Comparison of ENCODE assay signal across 17 mouse cellular contexts in genomic region chr2:158628858-158629257, GRCm38 (mm10). TPM values are rescaled to one million over a fixed set of nuclear protein-coding genes. Genes with fewer than 3 reads are reported as not detected.
DNase-seq lines count a peak whose midpoint lies in the region; ATAC-seq and TF ChIP-seq lines count a peak whose summit lies in the region.
"Had no signal": no experiment of that assay in that cellular context is flagged by ENCODE, and none has a peak within 500 bp of the region (broad histone marks: within the 10 kb centered on the region; RNA-seq: fewer than 3 reads in every experiment).

No protein-coding gene starts in this region.

- H3K9ac ChIP-seq in hindbrain, embryonic 14.5 days = no peak overlapping the region
- H3K9ac ChIP-seq in hindbrain, embryonic 16.5 days (ENCODE audit: low read depth, low read length) = no peak overlapping the region
- H3K9ac ChIP-seq in midbrain, postnatal 0 days (replicated peaks; ENCODE audit: low read length, poor library complexity, severe bottlenecking) = no peak overlapping the region
- no peak overlapping the region for H3K9ac ChIP-seq in midbrain, embryonic 15.5 days
- H3K9ac ChIP-seq in stomach, postnatal 0 days (ENCODE audit: low read length) = no peak overlapping the region
- H3K9ac ChIP-seq: intestine, embryonic 15.5 days; liver, embryonic 15.5 days had no signal

- H3K4me2 ChIP-seq in hindbrain, embryonic 14.5 days (replicated peaks) = no peak overlapping the region
- no peak overlapping the region for H3K4me2 ChIP-seq in hindbrain, embryonic 16.5 days (ENCODE audit: low read length)
- H3K4me2 ChIP-seq in midbrain, postnatal 0 days (ENCODE audit: low read depth, low read length, poor library complexity, severe bottlenecking) = no peak overlapping the region
- H3K4me2 ChIP-seq in midbrain, embryonic 15.5 days = no peak overlapping the region
- H3K4me2 ChIP-seq in stomach, postnatal 0 days (replicated peaks; ENCODE audit: low read depth) = no peak overlapping the region
- H3K4me2 ChIP-seq: intestine, embryonic 15.5 days; liver, embryonic 15.5 days had no signal

- ATAC-seq in hindbrain, embryonic 14.5 days (ENCODE audit: low FRiP score) = no peak
- ATAC-seq in hindbrain, embryonic 16.5 days = no peak
- no peak for ATAC-seq in midbrain, postnatal 0 days (ENCODE audit: low FRiP score)
- no peak for ATAC-seq in midbrain, embryonic 15.5 days (replicated peaks)
- no peak for ATAC-seq in stomach, postnatal 0 days (ENCODE audit: low FRiP score, low TSS enrichment)
- no peak for ATAC-seq in megakaryocyte progenitor cell, adult 5-6 weeks (replicated peaks; ENCODE audit: poor library complexity)
- ATAC-seq: intestine, embryonic 15.5 days had no signal

- no peak overlapping the region for H3K4me3 ChIP-seq in hindbrain, embryonic 14.5 days (replicated peaks; ENCODE audit: low read length)
- H3K4me3 ChIP-seq in hindbrain, embryonic 16.5 days (ENCODE audit: low read length) = no peak overlapping the region
- H3K4me3 ChIP-seq in midbrain, postnatal 0 days (ENCODE audit: low read depth, low read length) = no peak overlapping the region
- no peak overlapping the region for H3K4me3 ChIP-seq in midbrain, embryonic 15.5 days
- no peak overlapping the region for H3K4me3 ChIP-seq in stomach, postnatal 0 days (ENCODE audit: low read depth, low read length)
- H3K4me3 ChIP-seq: intestine, embryonic 15.5 days; liver, embryonic 15.5 days; megakaryocyte, embryonic 14.5 days; myocyte had no signal

- peaks cover 55% of the 10 kb centered on the region for H3K36me3 ChIP-seq in hindbrain, embryonic 14.5 days (replicated peaks; ENCODE audit: control insufficient read depth, insufficient read depth)
- peaks cover 26% of the 10 kb centered on the region for H3K36me3 ChIP-seq in hindbrain, embryonic 16.5 days (ENCODE audit: control insufficient read depth, insufficient read depth, low read length)
- H3K36me3 ChIP-seq in midbrain, postnatal 0 days (ENCODE audit: insufficient read depth, low read length) = peaks cover 40% of the 10 kb centered on the region
- peaks cover 26% of the 10 kb centered on the region for H3K36me3 ChIP-seq in midbrain, embryonic 15.5 days (replicated peaks)
- peaks cover 26% of the 10 kb centered on the region for H3K36me3 ChIP-seq in stomach, postnatal 0 days (ENCODE audit: control insufficient read depth, insufficient read depth, low read length)

- H3K27ac ChIP-seq in hindbrain, embryonic 14.5 days = no peak overlapping the region
- no peak overlapping the region for H3K27ac ChIP-seq in hindbrain, embryonic 16.5 days (ENCODE audit: low read depth, low read length)
- no peak overlapping the region for H3K27ac ChIP-seq in midbrain, postnatal 0 days (ENCODE audit: low read depth, low read length)
- no peak overlapping the region for H3K27ac ChIP-seq in midbrain, embryonic 15.5 days
- no peak overlapping the region for H3K27ac ChIP-seq in stomach, postnatal 0 days (replicated peaks)
- H3K27ac ChIP-seq: intestine, embryonic 15.5 days; liver, embryonic 15.5 days had no signal

- H3K4me1 ChIP-seq in hindbrain, embryonic 14.5 days (replicated peaks; ENCODE audit: control insufficient read depth, insufficient read depth, low read length) = peaks cover 15% of the 10 kb centered on the region
- peaks cover 14% of the 10 kb centered on the region for H3K4me1 ChIP-seq in hindbrain, embryonic 16.5 days (ENCODE audit: control insufficient read depth, insufficient read depth, low read depth, low read length)
- peaks cover 3% of the 10 kb centered on the region; the same call in 1 of the 2 replicates for H3K4me1 ChIP-seq in midbrain, postnatal 0 days (ENCODE audit: insufficient read depth, low read length)
- peaks cover 18% of the 10 kb centered on the region for H3K4me1 ChIP-seq in midbrain, embryonic 15.5 days
- no peaks in the 10 kb centered on the region for H3K4me1 ChIP-seq in stomach, postnatal 0 days (replicated peaks; ENCODE audit: control insufficient read depth, insufficient read depth)

- H3K9me3 ChIP-seq in hindbrain, embryonic 14.5 days (ENCODE audit: control insufficient read depth, low read length) = no peaks in the 10 kb centered on the region
- H3K9me3 ChIP-seq in hindbrain, embryonic 16.5 days (ENCODE audit: control insufficient read depth, low read length) = no peaks in the 10 kb centered on the region
- no peaks in the 10 kb centered on the region for H3K9me3 ChIP-seq in midbrain, postnatal 0 days (ENCODE audit: low read length)
- H3K9me3 ChIP-seq in midbrain, embryonic 15.5 days = no peaks in the 10 kb centered on the region
- no peaks in the 10 kb centered on the region for H3K9me3 ChIP-seq in stomach, postnatal 0 days (ENCODE audit: control insufficient read depth, low read length)
- H3K9me3 ChIP-seq: intestine, embryonic 15.5 days; liver, embryonic 15.5 days; megakaryocyte, embryonic 14.5 days had no signal

- peak; percentile 77 for TF ChIP-seq CTCF in midbrain, postnatal 0 days (IDR thresholded peaks at IDR 0.05)
- peak; percentile 67 for TF ChIP-seq CTCF in stomach, postnatal 0 days (IDR thresholded peaks at IDR 0.05; ENCODE audit: low read depth)

- no peaks in the 10 kb centered on the region for H3K27me3 ChIP-seq in hindbrain, embryonic 14.5 days (ENCODE audit: control insufficient read depth, insufficient read depth, low read length)
- no peaks in the 10 kb centered on the region for H3K27me3 ChIP-seq in hindbrain, embryonic 16.5 days (replicated peaks; ENCODE audit: control insufficient read depth, insufficient read depth, low read length)
- no peaks in the 10 kb centered on the region for H3K27me3 ChIP-seq in midbrain, postnatal 0 days (ENCODE audit: insufficient read depth, low read length)
- H3K27me3 ChIP-seq in midbrain, embryonic 15.5 days (replicated peaks) = no peaks in the 10 kb centered on the region
- no peaks in the 10 kb centered on the region for H3K27me3 ChIP-seq in stomach, postnatal 0 days (ENCODE audit: control insufficient read depth, insufficient read depth, low read length)
- H3K27me3 ChIP-seq: intestine, embryonic 15.5 days; liver, embryonic 15.5 days; megakaryocyte, embryonic 14.5 days had no signal

- TF ChIP-seq EP300 in stomach, postnatal 0 days (optimal IDR thresholded peaks at IDR 0.05) = no peak

- DNase-seq in hindbrain, embryonic 14.5 days (ENCODE audit: low spot score) = peak; percentile 67
- DNase-seq in midbrain, postnatal 0 days (ENCODE audit: low spot score) = peak; percentile 65
- peak; percentile 39 for DNase-seq in R1 (ENCODE audit: low read depth, low spot score)
- no peak for DNase-seq in stomach, postnatal 0 days (ENCODE audit: low spot score)
- DNase-seq in layer of hippocampus, postnatal 10 days (ENCODE audit: low spot score in 2 of 2) = no peak
- DNase-seq: cerebellum, adult 9-11 months had no signal

- 73% methylated on average over 3 of the region's 3 CpGs for WGBS in hindbrain, embryonic 14.5 days
- WGBS in hindbrain, embryonic 16.5 days = 71% methylated on average over 3 of the region's 3 CpGs
- 72% methylated on average over 3 of the region's 3 CpGs for WGBS in midbrain, postnatal 0 days
- 68% methylated on average over 3 of the region's 3 CpGs for WGBS in midbrain, embryonic 15.5 days
- WGBS in stomach, postnatal 0 days = 81% methylated on average over 3 of the region's 3 CpGs

RNA-seq across cellular contexts. Expression of gene Actr5, which starts 4.2 kb away (rescaled TPM):
- polyA plus RNA-seq in hindbrain, embryonic 14.5 days (2014; fragmentation: Nextera tagmentation; extraction: Ambion mirVana) = 14.6 TPM in 2 replicates
- 6.2 and 12.0 TPM in 2 replicates for polyA plus RNA-seq in hindbrain, embryonic 16.5 days (2015; fragmentation: Nextera tagmentation; extraction: Ambion mirVana)
- total RNA-seq in midbrain, postnatal 0 days (2014; rRNA removed) = 18.5 and 25.4 TPM in 2 replicates
- 8.8 and 10.6 TPM in 2 replicates for polyA plus RNA-seq in midbrain, postnatal 0 days (2015; fragmentation: Nextera tagmentation; extraction: Ambion mirVana)
- polyA plus RNA-seq in midbrain, embryonic 15.5 days (2015; fragmentation: Nextera tagmentation; extraction: Ambion mirVana) = 11.7 and 12.8 TPM in 2 replicates
- polyA plus RNA-seq in stomach, postnatal 0 days (2015; fragmentation: Nextera tagmentation; extraction: Ambion mirVana) = 5.1 and 5.2 TPM in 2 replicates
- 9.1 and 14.7 TPM in 2 replicates for total RNA-seq in megakaryocyte progenitor cell, adult 5-6 weeks (2015)
- 14.5 and 18.7 TPM in 2 replicates for total RNA-seq in megakaryocyte progenitor cell, adult 5-6 weeks (2017)
- 10 to 100 TPM; 10.3 to 11.9 TPM for total RNA-seq in layer of hippocampus, postnatal 10 days (2021)

RNA-seq across cellular contexts. Expression of gene Slc32a1, which starts 18.3 kb away (rescaled TPM):
- polyA plus RNA-seq in hindbrain, embryonic 14.5 days (2014; fragmentation: Nextera tagmentation; extraction: Ambion mirVana) = 8.7 and 11.5 TPM in 2 replicates
- polyA plus RNA-seq in hindbrain, embryonic 16.5 days (2015; fragmentation: Nextera tagmentation; extraction: Ambion mirVana) = 10.4 and 15.0 TPM in 2 replicates
- total RNA-seq in midbrain, postnatal 0 days (2014; rRNA removed) = 53.9 and 63.6 TPM in 2 replicates
- polyA plus RNA-seq in midbrain, postnatal 0 days (2015; fragmentation: Nextera tagmentation; extraction: Ambion mirVana) = 14.3 and 14.4 TPM in 2 replicates
- polyA plus RNA-seq in midbrain, embryonic 15.5 days (2015; fragmentation: Nextera tagmentation; extraction: Ambion mirVana) = 9.8 and 10.5 TPM in 2 replicates
- polyA plus RNA-seq in stomach, postnatal 0 days (2015; fragmentation: Nextera tagmentation; extraction: Ambion mirVana) = not detected in 2 replicates
- total RNA-seq in megakaryocyte progenitor cell, adult 5-6 weeks (2015) = 0.05 TPM in 1 of 2 replicates, not detected in the other
- 0.04 TPM in 1 of 2 replicates, not detected in the other for total RNA-seq in megakaryocyte progenitor cell, adult 5-6 weeks (2017)
- total RNA-seq in layer of hippocampus, postnatal 10 days (2021) = 10 to 100 TPM; 60.0 to 68.6 TPM
- total RNA-seq: granulocyte monocyte progenitor cell, adult 5-6 weeks; heart, postnatal 10 days had no signal
- polyA plus RNA-seq: intestine, embryonic 15.5 days; liver, embryonic 15.5 days; myocyte; stomach, embryonic 16.5 days; urinary bladder, adult 2 months had no signal

RNA-seq across cellular contexts. Expression of gene Ppp1r16b, which starts 36.3 kb away (rescaled TPM):
- 20.0 and 20.8 TPM in 2 replicates for polyA plus RNA-seq in hindbrain, embryonic 14.5 days (2014; fragmentation: Nextera tagmentation; extraction: Ambion mirVana)
- 26.4 and 27.2 TPM in 2 replicates for polyA plus RNA-seq in hindbrain, embryonic 16.5 days (2015; fragmentation: Nextera tagmentation; extraction: Ambion mirVana)
- 30.8 and 32.2 TPM in 2 replicates for total RNA-seq in midbrain, postnatal 0 days (2014; rRNA removed)
- polyA plus RNA-seq in midbrain, postnatal 0 days (2015; fragmentation: Nextera tagmentation; extraction: Ambion mirVana) = 31.0 and 31.6 TPM in 2 replicates
- 21.0 and 23.4 TPM in 2 replicates for polyA plus RNA-seq in midbrain, embryonic 15.5 days (2015; fragmentation: Nextera tagmentation; extraction: Ambion mirVana)
- 2.0 and 2.1 TPM in 2 replicates for polyA plus RNA-seq in stomach, postnatal 0 days (2015; fragmentation: Nextera tagmentation; extraction: Ambion mirVana)
- total RNA-seq in megakaryocyte progenitor cell, adult 5-6 weeks (2015) = 0.17 and 0.30 TPM in 2 replicates
- 0.07 and 0.08 TPM in 2 replicates for total RNA-seq in megakaryocyte progenitor cell, adult 5-6 weeks (2017)
- total RNA-seq in layer of hippocampus, postnatal 10 days (2021) = 10 to 100 TPM; 63.1 to 68.0 TPM

Comparison
In these comparisons a context has a peak if more than half of its experiments do, and no peak if none do; other contexts are left out.
1. DNase-seq: peak in hindbrain, embryonic 14.5 days (single experiment), midbrain, postnatal 0 days (single experiment) and R1 (single experiment); none in stomach, postnatal 0 days (single experiment) and layer of hippocampus, postnatal 10 days (0 of 2).